Mouse (Mus musculus) embryonic facial prominence, embryonic 13.5 days (tissue): Measurements from ENCODE around the gene Arfip1. TPM values are rescaled to one million over a fixed set of nuclear protein-coding genes. Genes with fewer than 3 reads are reported as not detected.

Experiments
- ATAC-seq: fragments of 200-750 bp; cut with Nextera tagmentation; 2 replicates; pipeline ENCODE4 v1.8.0; 2017; ENCODE audit warnings: low read depth; ENCODE audit not compliant: insufficient number of reproducible peaks, insufficient read depth, low FRiP score, low TSS enrichment
- H3K27ac ChIP-seq: fragments of 300-500 bp; sonication (generic); 2 replicates; pipeline ENCODE4 v1.5.1; 2015; ENCODE audit warnings: moderate library complexity, mild to moderate bottlenecking, inconsistent platforms
- H3K27me3 ChIP-seq: fragments of 300-500 bp; sonication (generic); 2 replicates; pipeline ENCODE4 v1.6.1; 2015; ENCODE audit warnings: mild to moderate bottlenecking, inconsistent platforms
- H3K36me3 ChIP-seq: fragments of 300-500 bp; sonication (generic); 2 replicates; pipeline ENCODE4 v1.6.1; 2015; ENCODE audit warnings: mild to moderate bottlenecking, inconsistent platforms
- H3K4me1 ChIP-seq: fragments of 300-500 bp; sonication (generic); 2 replicates; pipeline ENCODE4 v1.6.1; 2015; ENCODE audit warnings: inconsistent platforms
- H3K4me2 ChIP-seq: fragments of 300-500 bp; sonication (generic); 2 replicates; pipeline ENCODE4 v1.6.1; 2015; ENCODE audit warnings: moderate library complexity, mild to moderate bottlenecking, inconsistent platforms
- H3K4me3 ChIP-seq: fragments of 300-500 bp; sonication (generic); 2 replicates; pipeline ENCODE4 v1.5.1; 2015; ENCODE audit warnings: mild to moderate bottlenecking, inconsistent platforms
- H3K9ac ChIP-seq: fragments of 300-500 bp; sonication (generic); 2 replicates; pipeline ENCODE4 v1.6.1; 2015; ENCODE audit warnings: mild to moderate bottlenecking, inconsistent platforms
- H3K9me3 ChIP-seq: fragments of 300-500 bp; sonication (generic); 2 replicates; pipeline ENCODE4 v1.6.1; 2016; ENCODE audit warnings: inconsistent platforms
- WGBS: fragments of 180-500 bp; shearing (Covaris S2); methylation state at CpG from one replicate; pipeline ENCODE4 v1.1.7; 2015; ENCODE audit warnings: mixed read lengths; 5-methylcytosine and 5-hydroxymethylcytosine counted together
- polyA plus RNA-seq: library from polyadenylated mRNA; unstranded; fragments of >200 nt; fragmentation: Nextera tagmentation; extraction: Ambion mirVana; gene quantifications from 2 replicates; pipeline ENCODE4 v1.2.1, GENCODE M21; 2015

Gene Arfip1
- polyA plus RNA-seq, result 42.5 and 47.1 TPM in 2 replicates

DNA sequence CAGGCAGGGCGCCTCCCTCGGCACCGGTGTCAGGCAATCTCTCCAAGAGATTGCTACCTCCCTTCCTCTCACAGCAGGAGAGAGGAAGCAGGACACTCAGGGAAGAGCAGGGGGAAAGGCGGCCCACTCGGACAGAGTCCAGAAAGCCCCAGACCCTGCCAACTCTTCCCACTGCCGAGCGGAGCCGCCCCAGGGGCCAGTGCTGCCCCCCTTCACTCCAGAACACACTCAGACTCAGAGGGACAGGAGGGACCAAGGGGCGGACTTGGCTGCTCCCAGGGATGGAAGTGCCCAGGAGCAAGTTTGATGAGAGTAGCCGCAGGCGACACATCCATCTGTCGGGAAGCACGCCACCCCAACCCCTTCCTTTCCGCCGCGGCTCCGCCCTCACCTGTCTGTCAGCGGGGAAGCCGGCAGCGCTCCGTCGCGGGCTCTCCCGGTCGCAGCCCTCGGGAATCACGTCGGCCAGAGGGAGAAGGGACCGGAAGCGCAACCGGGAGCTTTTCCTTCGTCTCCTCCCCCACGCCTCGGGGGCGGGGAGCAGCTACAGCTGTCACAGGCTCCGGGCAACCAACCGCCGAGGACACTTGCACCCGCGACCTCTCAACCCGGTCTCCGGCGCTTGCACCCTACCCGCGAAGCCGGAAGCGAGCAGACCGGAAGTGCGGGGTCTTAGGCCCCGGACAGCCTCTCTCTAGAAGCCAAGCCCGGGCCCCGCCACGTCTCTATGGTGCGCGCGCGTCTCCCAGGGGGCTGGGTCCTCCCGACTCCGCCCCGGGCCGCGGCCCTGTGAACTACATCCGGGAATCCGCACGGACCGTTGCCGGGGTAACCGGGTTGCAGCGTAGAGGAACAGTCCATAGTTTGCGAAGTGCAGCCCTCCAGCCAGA lies at the start of gene Arfip1:
TSS of gene Arfip1 (minus strand) at position 603 of the 890 bp plus-strand sequence.
- no peaks in the 10 kb centered on the region for H3K36me3 ChIP-seq
- peak; percentile 98 for ATAC-seq
- H3K4me2 ChIP-seq, result peak within 1 kb of the TSS; percentile 86
- H3K9me3 ChIP-seq, result no peaks in the 10 kb centered on the region
- peak within 1 kb of the TSS; percentile 91 for H3K27ac ChIP-seq
- H3K9ac ChIP-seq, result peak within 1 kb of the TSS; percentile 88
- H3K27me3 ChIP-seq, result no peaks in the 10 kb centered on the region
- peaks cover 22% of the 10 kb centered on the region for H3K4me1 ChIP-seq
- peak within 1 kb of the TSS; percentile 92 for H3K4me3 ChIP-seq
- WGBS, result under 1% methylated on average over 60 of the region's 70 CpGs

DNA sequence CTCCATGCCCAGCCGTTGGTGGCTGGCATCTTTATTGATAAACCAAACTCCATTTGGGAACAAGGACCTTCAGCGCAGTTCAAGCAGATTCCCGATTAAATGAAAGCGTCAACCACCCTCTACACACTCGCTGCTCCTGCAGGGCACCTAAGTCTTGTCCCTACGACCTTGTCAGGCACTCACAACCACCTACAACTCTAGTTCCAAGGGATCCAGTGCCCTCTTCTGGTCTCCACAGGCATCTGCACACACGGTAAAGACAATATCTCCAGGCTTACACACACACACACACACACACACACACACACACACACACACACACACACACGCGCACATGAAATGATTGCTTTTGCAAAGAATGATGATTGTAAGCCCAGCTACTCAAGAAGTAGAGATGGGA lies 49.2 kb upstream of the Arfip1 start:
- Histone ChIP-seq H3K4me3 (no peak overlapping the region), H3K4me1 (no peaks in the 10 kb centered on the region), H3K36me3 (no peaks in the 10 kb centered on the region), H3K27me3 (no peaks in the 10 kb centered on the region), H3K27ac (no peak overlapping the region), H3K9ac (no peak overlapping the region), H3K4me2 (no peak overlapping the region), H3K9me3 (no peaks in the 10 kb centered on the region)
- 96% methylated on average over 9 of the region's 9 CpGs for WGBS
- no peak for ATAC-seq

DNA sequence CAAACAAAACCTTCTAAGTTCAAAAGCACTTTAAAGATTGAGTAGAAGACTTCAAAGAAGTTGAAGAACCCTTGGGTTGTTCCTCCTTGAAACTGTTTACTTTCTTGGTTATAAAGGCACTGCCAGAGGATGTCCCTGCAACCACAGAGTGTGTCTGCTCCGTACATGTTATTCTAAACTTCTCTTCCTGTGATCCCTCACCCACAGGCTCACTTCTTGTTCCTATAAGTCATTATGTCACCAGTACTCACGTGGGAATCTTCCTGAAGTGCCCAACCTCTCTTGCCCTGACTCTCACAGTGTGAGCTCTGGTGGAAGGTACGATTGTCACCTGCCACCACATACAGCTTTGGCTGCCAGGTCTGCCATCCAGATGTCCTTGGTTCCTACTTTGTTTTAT lies 39.6 kb upstream of the Arfip1 start:
- no peak overlapping the region for H3K9ac ChIP-seq
- H3K36me3 ChIP-seq, result no peaks in the 10 kb centered on the region
- no peaks in the 10 kb centered on the region for H3K27me3 ChIP-seq
- no peak for ATAC-seq
- peaks cover 7% of the 10 kb centered on the region for H3K4me1 ChIP-seq
- H3K4me2 ChIP-seq, result no peak overlapping the region
- no peak overlapping the region for H3K27ac ChIP-seq
- WGBS, result 59% methylated on average over 3 of the region's 3 CpGs
- no peaks in the 10 kb centered on the region for H3K9me3 ChIP-seq
- H3K4me3 ChIP-seq, result no peak overlapping the region

DNA sequence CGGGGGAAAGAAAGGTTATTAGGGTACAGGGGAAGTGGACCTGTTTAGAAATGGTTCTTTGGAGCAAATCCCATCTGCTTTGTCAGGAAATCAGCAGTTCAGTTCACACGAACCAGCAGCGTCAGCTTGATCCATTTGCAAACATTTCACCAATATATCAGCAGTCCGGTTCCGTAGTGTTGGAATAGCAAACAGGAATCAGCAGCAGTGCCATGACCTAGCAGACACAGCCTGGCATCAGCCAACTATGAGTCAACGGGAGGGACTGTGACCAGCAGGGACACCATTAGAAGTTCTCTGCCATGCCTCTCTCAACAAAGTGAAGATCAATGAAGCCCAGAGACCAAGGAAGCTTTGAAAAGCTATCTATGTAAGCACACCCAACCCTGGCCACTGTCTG lies 37.3 kb upstream of the Arfip1 start:
- Histone ChIP-seq H3K4me1 (no peaks in the 10 kb centered on the region), H3K27ac (no peak overlapping the region), H3K9me3 (no peaks in the 10 kb centered on the region), H3K4me3 (no peak overlapping the region), H3K36me3 (no peaks in the 10 kb centered on the region), H3K27me3 (no peaks in the 10 kb centered on the region), H3K4me2 (no peak overlapping the region), H3K9ac (no peak overlapping the region)
- 95% methylated on average over 6 of the region's 6 CpGs for WGBS
- ATAC-seq, result no peak

DNA sequence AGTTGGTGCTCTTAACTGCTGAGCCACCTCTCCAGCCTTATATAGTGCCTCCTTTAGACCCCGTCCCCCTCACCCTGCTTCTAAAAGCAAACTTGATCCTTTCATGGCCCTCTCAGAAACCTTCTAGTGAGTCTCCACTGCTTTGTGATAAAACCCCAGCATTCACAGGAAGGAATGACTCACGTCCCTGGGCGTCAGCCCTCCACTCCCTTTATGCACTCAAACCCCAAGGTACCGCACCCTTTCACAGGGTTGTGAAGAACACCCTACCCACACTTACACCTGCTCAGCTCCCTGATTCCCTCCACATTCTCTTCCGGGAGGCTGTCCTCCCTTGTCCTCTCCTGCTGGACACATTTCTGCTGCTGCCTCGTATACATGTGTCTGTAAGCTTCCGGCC lies 36.6 kb upstream of the Arfip1 start:
- ATAC-seq, result no peak
- H3K4me1 ChIP-seq, result no peaks in the 10 kb centered on the region
- H3K36me3 ChIP-seq, result no peaks in the 10 kb centered on the region
- WGBS, result 92% methylated on average over 7 of the region's 7 CpGs
- no peak overlapping the region for H3K4me2 ChIP-seq
- H3K9ac ChIP-seq, result no peak overlapping the region
- H3K27ac ChIP-seq, result no peak overlapping the region
- H3K9me3 ChIP-seq, result no peaks in the 10 kb centered on the region
- no peak overlapping the region for H3K4me3 ChIP-seq
- H3K27me3 ChIP-seq, result no peaks in the 10 kb centered on the region

DNA sequence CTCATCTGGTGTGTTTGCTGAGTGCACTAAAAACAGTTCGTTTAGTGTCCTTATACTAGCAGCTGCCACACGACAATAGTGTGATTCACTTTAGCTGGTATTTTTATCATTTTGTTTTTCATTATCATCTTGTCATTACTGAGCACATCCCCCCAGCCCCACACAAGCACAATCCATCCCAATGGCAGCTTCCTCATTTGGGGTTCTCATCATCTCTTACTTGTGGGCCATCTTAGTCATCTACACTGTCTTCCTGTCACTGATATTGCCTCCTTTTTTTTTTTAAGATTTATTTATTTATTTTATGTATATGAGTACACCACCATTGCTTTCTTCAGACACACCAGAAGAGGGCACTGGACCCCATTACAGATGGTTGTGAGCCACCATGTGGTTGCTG lies 36.2 kb upstream of the Arfip1 start:
- Histone ChIP-seq H3K27me3 (no peaks in the 10 kb centered on the region), H3K36me3 (no peaks in the 10 kb centered on the region), H3K27ac (no peak overlapping the region), H3K4me2 (no peak overlapping the region), H3K9ac (no peak overlapping the region), H3K4me1 (no peaks in the 10 kb centered on the region), H3K9me3 (no peaks in the 10 kb centered on the region), H3K4me3 (no peak overlapping the region)
- whole genome bisulfite sequencing, result 91% methylated on average over 2 of the region's 2 CpGs
- no peak for ATAC-seq

DNA sequence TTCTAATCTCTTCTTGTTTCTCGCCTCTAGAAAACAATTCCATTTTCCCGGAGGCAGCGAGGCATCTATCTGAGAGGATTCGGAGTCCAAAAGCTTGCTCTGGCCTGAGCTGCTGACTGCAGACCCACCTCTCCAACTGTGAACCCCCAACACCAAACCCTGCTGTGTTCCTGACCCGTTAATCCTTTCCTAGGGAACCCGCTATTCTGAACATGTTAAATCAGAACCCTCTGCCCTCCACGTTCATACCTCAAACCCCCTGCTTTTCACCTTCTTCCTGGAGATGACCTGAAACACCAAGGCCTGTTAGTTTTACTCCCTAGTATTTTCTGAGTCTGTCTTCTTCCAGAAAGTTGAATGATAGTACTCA lies 33.4 kb upstream of the Arfip1 start:
- no peaks in the 10 kb centered on the region for H3K27me3 ChIP-seq
- H3K27ac ChIP-seq, result no peak overlapping the region
- H3K36me3 ChIP-seq, result no peaks in the 10 kb centered on the region
- H3K4me2 ChIP-seq, result no peak overlapping the region
- H3K4me1 ChIP-seq, result no peaks in the 10 kb centered on the region
- 36% methylated on average over 7 of the region's 7 CpGs for WGBS
- H3K9me3 ChIP-seq, result no peaks in the 10 kb centered on the region
- H3K4me3 ChIP-seq, result no peak overlapping the region
- no peak for ATAC-seq
- H3K9ac ChIP-seq, result no peak overlapping the region

DNA sequence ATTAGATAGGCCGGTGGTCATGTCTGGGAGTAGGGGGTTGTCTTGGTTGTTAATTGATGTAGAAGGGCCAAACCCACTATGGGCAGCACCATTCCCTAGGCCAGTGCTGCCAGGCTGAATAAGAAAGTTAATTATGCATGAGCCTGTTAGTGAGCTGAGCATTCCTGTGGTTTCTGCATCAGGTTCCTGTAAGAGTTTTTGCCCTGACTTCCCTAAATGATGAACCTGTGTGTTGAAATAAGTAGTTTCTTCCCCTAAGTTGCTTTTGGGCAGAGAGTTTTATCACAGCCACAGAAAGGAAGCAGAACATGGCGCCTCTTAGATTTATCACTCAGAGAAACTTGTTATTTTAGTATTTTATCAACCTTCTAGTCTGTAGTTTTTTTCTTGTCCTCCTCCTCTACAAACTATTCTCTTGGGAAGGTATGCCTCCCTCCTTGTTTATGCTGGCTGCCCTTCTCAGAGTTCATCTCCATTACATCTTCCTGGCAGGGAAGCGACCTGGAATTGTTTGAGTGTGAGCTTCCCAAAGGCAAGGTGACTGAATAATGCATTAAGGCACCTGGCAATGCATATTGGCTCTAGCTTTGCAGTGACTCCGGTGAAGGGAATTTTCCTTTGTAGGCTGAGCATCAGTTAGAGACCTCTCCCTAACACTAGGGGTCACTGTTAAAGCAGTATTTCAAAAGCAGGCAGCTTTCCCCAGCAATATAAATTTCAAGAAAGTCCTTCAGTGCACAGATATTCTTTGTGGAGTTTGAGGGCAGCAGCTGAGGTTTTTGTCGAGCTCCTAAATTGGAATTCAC lies 32.8 kb upstream of the Arfip1 start:
- Histone ChIP-seq H3K9ac (no peak overlapping the region), H3K27ac (no peak overlapping the region), H3K36me3 (no peaks in the 10 kb centered on the region), H3K4me2 (no peak overlapping the region), H3K4me1 (no peaks in the 10 kb centered on the region), H3K27me3 (no peaks in the 10 kb centered on the region), H3K9me3 (no peaks in the 10 kb centered on the region), H3K4me3 (no peak overlapping the region)
- no peak for ATAC-seq
- WGBS, result 25% methylated on average over 5 of the region's 5 CpGs

DNA sequence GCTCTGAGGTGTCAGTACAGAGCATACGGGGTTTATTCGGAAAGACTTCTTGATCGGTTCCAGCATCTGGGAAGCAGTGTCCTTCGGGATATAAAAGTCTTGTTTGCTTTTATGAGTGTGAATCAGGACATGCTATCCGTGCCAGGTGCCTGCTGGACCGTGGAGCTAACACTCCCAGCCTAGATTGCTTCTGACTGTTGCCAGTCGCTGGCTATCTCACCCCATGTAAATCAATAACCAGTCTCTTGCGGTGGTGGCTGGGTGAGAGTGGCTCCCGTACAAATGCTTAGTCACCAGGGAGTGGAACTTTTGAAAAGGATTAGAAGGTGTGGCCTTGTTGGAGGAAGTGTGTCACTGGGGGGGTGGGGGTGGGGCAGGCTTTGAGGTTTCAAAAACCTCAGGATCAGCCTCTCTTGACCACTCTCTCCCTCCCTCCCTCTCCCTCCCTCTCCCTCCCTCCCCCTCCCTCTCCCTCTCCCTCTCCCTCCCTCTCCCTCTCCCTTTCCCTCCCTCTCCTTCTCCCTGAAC lies 27.8 kb upstream of the Arfip1 start:
- H3K36me3 ChIP-seq, result no peaks in the 10 kb centered on the region
- no peaks in the 10 kb centered on the region for H3K27me3 ChIP-seq
- no peak overlapping the region for H3K9ac ChIP-seq
- no peak for ATAC-seq
- peaks cover 8% of the 10 kb centered on the region for H3K9me3 ChIP-seq
- no peak overlapping the region for H3K4me2 ChIP-seq
- no peaks in the 10 kb centered on the region for H3K4me1 ChIP-seq
- 79% methylated on average over 9 of the region's 9 CpGs for WGBS
- no peak overlapping the region for H3K27ac ChIP-seq
- H3K4me3 ChIP-seq, result no peak overlapping the region

DNA sequence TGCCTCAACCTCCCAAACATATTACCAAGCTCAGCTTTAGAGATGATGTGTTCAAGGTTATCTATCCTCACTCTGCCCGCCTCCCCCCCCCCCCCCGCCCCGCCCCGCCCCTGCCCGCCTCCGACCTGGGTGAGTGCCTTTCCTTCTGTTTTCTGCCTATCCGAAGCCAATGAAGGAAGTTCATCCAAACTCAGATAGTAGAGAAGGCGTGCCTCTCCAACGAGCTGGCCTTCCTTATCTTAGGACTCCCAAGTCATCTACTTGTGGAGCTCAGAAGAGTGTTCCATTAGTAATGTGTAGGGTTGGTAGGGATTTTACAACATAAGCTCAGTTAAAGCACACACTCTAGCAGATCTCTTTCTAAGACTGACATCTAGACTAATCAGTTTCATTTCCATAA lies 20.8 kb upstream of the Arfip1 start:
- no peaks in the 10 kb centered on the region for H3K27me3 ChIP-seq
- no peak overlapping the region for H3K4me2 ChIP-seq
- 70% methylated on average over 8 of the region's 9 CpGs for WGBS
- no peak overlapping the region for H3K9ac ChIP-seq
- H3K27ac ChIP-seq, result 0 out of 2 replicates have a peak overlapping the region, but pooled peaks have one; percentile 5
- peaks cover 5% of the 10 kb centered on the region; the same call in 1 of the 2 replicates for H3K4me1 ChIP-seq
- H3K36me3 ChIP-seq, result no peaks in the 10 kb centered on the region
- ATAC-seq, result no peak
- H3K9me3 ChIP-seq, result peaks cover 10% of the 10 kb centered on the region
- no peak overlapping the region for H3K4me3 ChIP-seq

DNA sequence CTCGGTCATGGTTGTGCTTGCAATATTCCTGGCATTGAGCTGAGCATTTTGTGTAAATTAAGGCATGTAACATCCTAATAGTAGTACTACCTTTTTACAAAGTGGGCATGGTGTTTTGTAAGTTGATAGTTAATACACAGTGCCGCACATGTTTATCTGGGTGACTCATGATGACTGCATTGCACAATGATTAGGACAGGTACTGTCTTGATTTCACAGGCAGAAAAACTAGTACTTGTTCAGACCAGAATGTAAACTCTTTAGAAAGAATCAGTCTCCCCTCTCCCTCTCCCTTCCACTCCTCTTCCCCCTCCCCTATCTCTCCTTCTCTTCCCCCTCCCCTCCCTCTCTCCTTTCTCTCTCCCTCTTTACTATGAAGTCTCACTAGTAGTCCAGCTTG lies 20.3 kb upstream of the Arfip1 start:
- peaks cover 5% of the 10 kb centered on the region; the same call in 1 of the 2 replicates for H3K4me1 ChIP-seq
- WGBS, result 78% methylated on average over 2 of the region's 2 CpGs
- H3K27me3 ChIP-seq, result no peaks in the 10 kb centered on the region

More for the DNA sequence above, 20.3 kb upstream of the Arfip1 start:
- H3K27ac ChIP-seq, result 0 out of 2 replicates have a peak overlapping the region, but pooled peaks have one; percentile 33
- no peak overlapping the region for H3K9ac ChIP-seq
- peaks cover 10% of the 10 kb centered on the region for H3K9me3 ChIP-seq
- H3K36me3 ChIP-seq, result no peaks in the 10 kb centered on the region
- ATAC-seq, result no peak
- no peak overlapping the region for H3K4me2 ChIP-seq
- H3K4me3 ChIP-seq, result no peak overlapping the region
